Mouse (Mus musculus) adrenal gland, adult 2 months (tissue): Measurements from ENCODE around the gene Trim16. TPM values are rescaled to one million over a fixed set of nuclear protein-coding genes. Genes with fewer than 3 reads are reported as not detected.

ENCODE experiments used
- DNase-seq: peaks from one replicate; pipeline ENCODE4 v3.0.0; 2021
- polyA plus RNA-seq: library from polyadenylated mRNA; depleted of rRNA; stranded (reverse); fragments of >200 nt; gene quantifications from 2 replicates; pipeline ENCODE4 v1.2.3, GENCODE M21; 2012
- total RNA-seq, 2 experiments: library from RNA; stranded (reverse); gene quantifications; 2 replicates each; pipeline ENCODE4 v1.2.3; 2021

Gene Trim16
- total and polyA plus RNA-seq, 3 experiments, result 1.7 to 9.6 (median 5.7) TPM

DNA sequence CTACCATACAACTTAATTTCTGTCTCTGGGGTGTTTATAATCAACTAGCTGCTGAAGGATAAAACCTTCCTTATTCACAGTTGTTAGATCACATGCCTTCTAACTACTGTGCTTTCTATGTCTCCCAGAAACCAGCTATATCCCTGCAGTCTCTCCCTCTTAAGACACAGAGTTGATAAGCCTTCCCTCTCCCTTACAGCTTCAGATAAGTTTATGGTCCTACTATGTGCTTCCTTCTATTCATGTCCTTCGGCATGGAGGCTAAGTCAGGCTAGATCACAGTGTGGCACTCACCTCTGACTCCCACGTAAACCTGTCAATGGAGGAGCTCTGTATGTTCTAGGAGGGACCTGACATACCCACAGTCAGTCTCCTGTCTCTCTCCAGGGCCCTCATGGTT is 10.4 kb downstream of the Trim16 start:
- no peak for DNase-seq

DNA sequence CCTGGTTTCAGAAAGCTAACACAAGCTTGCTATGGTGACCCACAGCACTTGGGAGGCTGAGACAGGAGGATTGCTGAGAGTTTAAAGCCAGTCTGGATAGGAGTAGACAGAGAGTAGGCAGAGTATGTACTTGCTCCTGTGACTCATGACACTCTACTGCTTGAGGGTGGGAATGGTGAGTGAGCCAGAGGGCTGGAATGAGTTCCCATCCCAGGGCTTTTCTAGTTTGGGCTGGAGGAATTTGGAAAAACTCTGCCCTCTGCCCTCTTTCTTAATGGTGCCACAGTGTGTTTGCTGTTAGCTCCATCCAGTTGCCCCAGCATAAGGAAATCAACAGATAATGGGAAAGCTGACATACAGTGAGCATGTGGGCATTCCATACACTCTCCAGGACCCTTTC is 11.9 kb downstream of the Trim16 start:
- DNase-seq, result no peak

DNA sequence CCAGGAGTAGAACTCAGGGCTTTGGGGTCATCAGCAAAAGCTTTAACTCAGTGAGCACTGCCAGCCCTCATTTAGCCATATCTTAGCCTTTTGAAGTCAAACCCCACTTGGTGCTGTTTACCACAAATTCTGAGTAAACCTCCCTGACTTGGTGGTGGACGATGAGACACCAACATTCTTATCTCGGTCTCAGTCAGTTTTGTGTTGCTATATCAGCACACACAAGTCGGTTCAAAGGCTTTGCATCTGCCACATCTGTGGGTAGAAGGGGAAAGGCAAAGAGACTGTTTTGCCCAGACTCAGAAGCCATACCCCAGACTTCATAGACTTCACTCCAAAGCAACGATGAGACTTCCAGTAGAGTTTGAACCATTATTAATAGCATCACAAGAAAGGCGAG is 24.5 kb downstream of the Trim16 start:
- no peak for DNase-seq

DNA sequence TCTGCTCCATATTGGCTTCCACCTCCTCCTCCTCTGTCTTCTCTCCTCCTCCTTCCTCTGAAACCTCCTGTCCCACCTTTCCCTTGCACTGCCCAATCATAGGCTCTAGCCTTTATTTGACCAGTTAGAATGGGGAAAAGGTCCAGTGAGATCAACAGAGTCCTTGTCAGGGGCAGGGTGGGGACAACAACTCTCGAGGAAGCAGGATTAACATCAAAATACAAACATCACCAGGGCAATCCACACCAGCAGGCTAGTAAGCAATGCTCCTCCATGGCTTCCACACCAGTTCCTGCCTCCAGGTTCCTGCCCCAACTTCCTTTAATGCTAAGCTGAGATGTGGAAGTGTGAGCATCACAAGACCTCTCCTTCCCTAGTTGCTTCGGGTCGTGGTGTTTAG is 25.7 kb downstream of the Trim16 start:
- no peak for DNase-seq

DNA sequence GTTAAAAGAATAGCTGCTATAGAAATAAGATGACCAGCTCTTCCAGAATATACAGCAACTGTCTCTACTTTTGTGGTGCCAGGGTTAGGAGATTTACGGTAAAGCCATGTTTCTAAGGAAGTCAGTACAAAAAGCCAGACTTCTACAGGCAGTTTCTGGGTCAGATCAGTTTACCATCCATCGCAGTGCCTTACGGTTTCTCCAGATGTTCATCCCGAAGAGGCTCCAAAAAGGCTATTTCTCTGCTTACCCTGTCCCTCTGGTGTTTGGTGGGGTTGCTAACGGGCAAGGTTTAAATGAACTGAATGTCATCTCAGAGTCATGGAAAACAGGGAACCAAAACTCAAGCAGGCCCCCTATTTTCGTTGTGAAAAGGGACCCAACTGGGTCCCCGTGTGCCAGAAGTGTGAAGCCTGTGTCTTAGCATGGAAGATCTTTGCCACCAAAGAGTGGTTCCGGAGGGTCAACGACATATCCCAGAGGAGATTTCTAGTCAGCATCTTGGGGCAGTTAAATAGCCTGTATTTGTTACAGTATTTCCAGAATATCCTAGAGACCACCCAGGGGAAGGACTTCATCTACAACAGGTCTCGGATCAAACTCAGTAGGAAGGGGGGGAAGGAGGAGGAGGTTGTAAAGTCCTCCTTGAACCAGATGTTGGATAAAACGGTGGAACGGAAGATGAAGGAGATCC is 27.1 kb downstream of the Trim16 start, which contains the start of gene Fbxw10:
Fbxw10 (plus strand) TSS at position 109 of the 694 bp plus-strand sequence.
- no peak for DNase-seq

DNA sequence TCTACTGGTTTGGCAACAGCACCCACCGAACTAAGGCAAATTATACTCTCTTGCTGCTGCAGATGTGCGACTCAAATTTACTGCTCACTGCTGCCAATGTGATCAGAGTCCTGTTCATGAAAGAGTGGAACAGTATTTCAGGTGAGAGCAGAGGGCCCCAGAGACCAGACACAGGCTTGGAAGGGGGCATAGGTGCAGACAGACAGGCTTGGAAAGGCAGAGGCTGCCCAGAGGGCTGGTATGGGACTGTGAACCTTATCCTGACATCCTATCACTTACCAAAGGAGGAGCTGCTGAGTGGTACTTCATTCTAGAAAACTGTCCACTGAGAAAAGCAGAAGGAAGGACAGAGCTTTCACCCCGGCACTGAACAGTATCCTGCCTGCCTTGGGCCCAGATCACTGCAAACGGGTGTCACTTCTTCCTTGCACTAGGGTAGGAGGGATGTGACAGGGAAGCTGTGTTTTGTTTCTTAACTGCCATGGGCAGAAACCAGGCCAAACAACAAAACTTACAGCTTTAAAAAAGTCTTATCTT is 27.7 kb downstream of the Trim16 start:
- no peak for DNase-seq

DNA sequence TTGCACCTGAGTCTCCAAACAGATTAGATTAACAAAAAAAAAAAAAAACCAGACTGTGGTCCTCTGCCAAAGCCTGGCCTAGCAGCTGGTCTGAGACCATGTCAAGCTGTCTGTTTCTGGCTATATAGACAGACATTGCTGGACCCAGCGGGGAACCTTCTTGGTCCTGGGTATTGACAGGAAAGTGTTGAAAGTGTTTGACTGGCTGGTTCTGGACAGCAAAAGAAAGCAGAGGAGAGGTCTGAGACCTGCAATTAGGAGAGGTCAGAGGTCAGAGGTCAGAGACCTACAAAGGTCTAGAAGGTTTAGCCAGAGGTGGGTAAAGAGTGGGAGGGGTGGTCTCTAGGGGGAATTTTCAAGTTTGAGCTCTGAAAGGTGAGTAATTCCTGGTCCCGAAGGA is 28.3 kb downstream of the Trim16 start:
- DNase-seq, result no peak

DNA sequence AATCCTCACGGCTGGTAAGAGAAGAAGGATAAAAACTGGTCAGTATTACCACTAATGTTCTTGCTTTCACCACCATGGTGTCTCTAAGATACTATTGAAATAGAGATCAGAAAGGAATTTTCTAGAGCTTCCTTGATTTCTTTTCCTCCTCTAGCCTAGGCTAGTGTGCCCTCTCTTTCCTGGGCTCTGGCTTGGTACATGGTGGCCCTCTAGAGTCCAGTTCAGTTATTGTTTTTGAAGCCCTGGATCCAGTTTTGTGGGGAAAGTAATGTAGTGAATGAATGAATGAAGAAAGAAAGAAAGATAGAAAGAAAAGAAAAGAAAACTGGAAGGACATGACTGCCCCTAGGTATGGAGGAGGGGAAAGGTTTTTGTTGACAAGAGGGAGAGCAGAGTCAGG is 31.2 kb downstream of the Trim16 start:
- DNase-seq, result peak; percentile 52

DNA sequence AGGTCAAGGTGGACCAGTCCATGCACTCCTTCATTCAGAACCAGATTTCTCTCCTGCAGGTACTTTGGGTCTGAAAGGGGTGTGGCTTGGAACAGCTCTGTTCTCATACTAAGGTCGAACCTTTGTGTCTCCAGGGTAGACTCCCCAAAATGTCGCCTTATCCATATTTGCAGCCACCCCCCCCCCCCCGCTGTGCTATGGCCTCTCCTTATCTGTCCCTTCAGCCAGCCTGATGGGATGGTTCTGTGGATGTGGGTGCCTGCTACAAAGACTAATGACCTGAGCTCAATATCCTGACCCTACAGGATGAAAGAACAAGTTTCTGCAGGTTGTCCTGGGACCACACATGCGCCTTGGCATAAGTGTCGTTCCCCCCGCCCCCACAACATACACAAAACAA is 33.3 kb downstream of the Trim16 start:
- no peak for DNase-seq

DNA sequence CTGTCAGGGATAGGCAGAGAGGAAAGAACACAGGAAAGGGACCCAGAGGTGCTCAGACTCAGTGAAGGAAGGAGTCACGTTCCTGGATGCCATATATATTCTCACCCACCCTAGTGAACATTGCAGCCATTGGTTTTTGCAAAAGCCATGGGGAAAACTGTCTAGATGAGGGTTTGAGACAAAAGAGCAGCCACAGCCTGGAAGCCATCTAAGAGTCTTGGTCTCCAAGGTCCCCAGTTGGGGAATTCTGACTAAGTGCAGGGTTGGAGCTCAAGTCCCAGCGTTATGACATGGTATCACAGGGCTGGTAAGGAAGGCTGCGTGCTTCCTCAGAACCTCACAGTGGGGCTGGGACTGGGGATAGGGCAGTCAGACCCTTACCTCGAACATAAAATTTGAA is 45.5 kb downstream of the Trim16 start:
- DNase-seq, result peak; percentile 26

DNA sequence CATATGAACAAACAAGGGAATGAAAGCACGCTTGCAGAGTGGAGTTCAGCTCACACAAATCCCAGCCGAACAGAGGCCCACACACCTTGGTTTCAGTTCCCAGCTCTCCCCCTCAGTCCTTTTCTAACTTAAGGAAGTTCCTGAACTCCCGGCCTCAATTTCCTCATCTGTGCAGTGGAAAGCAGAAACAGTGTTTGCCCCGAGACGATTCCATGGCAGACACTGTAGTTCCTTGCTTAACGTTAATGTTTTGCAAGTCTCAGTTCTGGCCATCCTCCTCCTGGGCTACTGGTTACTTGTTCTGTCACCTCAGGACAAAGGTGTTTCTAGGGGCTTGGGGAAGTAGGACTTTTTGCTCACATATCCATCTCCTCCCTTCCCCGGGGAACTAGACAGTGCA is 46.7 kb downstream of the Trim16 start:
- DNase-seq, result no peak

DNA sequence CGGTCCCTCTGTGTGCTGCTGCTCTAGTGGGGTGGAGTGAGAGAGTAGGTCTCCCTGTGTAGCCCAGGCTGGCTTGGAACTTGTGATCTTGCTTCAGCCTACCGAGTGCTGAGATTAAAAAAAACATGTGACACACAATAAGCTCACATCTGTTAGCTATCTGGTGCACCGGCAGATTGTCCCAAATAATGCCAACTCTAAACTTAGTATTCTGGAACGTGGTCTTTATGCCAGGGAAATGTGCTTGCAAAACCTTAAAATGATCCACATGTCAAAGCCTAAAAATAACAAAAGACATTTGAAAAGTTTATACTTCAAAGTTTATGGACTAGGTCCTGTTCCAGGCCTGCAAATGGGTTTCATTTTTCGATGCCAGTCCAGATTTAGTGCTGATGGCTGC is 49.2 kb downstream of the Trim16 start:
- no peak for DNase-seq

DNA sequence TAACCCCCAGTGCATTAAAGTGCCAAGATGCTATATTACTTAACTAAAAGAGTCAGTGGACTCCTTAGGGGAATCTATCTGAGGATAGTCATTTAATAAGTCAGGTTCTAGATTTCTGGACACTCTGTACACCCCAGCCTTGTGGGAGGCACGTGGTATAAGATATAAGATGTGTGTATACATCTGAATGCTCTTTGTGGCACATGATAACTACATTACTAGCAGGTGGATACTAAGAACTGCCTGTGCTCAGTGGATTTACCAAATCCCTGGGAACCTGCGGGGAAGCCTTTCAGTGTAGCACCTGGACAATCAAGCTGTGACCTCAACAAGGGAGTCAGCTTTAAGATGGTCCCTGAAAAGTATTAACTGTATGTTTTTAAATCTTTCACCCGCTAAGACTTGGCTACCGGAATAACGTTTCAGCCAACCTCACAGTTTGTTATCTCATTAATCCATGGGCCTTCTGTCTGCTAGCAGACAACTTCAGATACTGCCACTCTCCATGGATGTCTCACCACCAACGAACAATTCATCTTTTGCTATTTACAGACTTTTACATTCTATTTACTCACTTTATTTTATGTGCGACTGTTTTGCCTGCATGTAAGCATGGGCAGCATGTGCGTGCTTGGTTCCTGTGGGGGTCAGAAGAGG is 49.8 kb downstream of the Trim16 start:
- no peak for DNase-seq

DNA sequence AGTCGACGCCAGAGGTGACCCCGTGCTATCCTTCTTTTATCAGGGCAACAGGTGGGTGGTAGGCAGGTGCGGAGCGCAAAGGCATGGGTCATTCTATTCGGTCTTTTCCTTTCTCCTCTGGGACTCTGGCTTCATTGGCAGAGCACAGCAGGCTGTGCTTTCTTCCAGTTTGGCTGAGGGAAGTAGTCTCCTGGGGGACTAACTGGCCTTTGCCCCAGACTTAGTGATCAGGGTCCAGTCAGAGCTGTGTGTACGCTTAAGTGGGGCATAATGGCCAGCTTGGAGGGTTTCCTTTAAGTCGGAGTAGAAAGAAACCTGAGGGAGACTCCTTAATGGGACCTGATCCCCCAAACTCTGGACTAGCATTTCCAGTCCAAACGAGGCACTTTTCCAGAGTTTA is 53.4 kb downstream of the Trim16 start:
- DNase-seq, result peak; percentile 28

DNA sequence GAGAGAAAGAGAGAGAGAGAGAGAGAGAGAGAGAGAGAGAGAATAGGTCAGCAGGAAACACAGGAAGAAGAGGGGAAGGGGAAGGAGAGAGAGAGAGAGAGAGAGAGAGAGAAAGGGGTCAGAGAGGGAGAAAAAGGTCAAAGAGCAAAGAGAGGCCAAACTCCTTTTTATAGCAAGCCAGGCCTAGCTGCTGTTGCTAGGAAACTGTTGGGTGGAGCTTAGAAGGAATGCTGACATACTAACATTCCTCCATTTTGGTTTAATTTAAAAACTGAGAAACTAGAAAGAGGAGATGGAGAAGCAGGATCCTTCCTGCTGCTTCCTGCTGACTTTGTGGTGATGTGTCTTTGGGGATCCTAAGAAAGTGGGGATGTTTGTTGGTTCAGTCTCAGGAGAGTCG is 55.7 kb downstream of the Trim16 start:
- no peak for DNase-seq

DNA sequence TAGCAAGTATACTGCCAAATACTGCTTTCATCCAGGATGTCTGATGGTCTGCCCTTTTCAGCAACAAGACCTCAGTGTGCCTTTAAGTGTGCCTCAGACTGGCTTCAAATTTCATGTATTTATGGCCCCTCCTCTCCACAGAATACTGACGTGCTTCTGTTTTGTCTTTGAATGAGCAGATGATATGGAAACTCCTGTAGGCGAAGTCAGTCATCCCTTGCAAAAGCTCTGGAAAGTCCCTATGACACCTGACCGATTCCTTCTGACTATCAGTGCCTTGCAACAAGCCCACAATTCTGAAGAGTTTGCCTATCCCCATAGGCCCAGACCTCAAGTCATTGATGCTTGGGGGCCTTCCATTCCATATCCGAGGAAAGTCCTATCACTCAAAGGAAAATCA is 56.4 kb downstream of the Trim16 start:
- no peak for DNase-seq

DNA sequence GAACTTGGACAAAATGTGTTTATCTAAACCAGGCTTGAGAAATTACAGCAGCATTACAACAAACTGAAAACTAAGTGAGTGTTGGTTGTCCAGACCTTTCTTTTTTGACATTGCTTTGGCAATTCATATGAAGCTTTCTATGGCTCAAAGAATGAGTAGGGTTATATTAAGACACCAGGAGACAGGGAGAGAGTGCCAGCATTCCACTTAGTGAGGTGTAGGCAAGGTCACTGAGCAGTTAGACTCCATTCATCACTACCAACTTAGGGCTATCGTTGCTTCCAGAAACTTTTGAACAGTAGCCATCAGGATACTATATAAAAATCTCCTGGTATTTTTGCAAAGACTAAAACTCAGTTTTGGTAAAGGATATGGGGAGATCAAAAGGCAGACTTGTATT is 57.4 kb downstream of the Trim16 start:
- no peak for DNase-seq

DNA sequence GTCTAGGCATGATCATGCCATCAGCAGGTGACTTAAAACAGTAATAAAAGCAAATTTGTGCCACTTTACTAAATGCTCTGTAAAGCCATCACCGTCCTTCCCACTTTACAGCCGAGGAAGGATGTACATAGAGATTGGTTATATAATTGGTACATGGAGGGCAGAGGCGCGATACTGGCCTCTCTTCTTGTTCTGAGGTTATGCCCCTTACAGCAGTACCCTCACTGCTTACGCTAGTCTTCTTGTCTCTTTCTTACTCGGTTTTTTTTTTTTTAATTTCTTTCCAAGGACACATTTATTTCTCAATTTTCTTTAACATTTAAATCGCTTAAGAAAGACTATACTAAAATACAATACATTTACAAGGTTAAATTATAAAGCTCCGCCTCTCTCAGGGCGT is 58.7 kb downstream of the Trim16 start:
- DNase-seq, result no peak

DNA sequence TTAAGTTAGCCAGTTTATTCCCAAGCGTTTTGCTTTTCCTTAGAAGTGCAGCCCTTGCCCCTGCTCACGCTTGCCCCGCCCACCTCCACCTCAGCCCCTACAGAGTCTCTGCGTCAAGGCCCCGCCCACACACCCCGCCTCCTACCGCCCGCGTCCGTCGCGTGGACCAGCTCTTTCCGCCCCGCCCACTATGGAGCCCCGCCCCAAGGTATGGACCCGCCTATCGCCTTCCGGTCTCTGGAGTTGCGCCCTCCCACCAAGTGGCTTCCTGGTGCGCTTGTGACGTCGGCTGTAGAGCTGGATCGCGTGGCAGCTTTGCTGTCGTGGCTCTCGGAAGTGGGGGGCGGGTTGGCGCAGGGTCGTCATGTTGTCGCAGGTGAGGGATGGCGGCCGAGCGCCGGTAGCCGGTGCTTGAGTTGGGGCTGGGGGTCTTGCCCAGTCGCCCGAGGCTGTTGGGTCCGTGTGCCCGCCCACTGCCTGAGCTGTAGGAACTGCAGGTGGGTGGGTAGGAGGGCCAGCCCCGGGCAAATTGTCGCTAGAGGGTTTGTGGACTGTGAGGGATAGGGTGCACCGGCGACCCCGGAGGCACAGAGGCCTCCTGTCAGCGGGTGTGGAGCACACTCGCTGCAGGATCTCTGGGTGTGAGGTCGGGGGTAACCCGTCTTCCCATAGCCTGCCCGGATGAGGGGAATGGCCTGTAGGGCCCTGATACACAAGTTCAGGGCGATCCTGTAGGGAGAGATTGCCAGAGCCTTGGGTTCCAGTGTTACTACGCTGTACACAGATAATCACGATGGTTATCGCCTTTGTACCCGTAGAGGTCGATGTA is 59.4 kb downstream of the Trim16 start, which contains the start of gene Tvp23b:
Tvp23b (plus strand) TSS at position 236 of the 829 bp plus-strand sequence.
- peak; percentile 99 for DNase-seq

DNA sequence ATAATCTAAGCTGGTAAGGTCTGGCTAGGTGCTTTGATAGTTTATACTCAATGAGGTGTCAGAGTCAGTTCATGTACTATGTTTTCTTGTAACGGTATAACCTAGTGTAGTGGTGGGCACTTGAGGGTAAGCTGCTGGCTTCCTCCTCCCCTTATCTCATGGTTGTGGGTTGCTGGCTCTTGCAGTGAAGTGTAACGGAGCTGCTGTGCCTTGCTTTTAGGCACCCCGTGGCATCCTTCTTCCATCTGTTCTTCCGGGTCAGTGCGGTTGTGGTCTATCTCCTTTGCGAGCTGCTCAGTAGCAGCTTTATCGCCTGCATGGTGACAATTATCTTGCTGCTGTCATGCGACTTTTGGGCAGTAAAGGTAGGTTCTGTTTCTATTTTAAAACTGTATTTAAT is 63.4 kb downstream of the Trim16 start:
- no peak for DNase-seq

DNA sequence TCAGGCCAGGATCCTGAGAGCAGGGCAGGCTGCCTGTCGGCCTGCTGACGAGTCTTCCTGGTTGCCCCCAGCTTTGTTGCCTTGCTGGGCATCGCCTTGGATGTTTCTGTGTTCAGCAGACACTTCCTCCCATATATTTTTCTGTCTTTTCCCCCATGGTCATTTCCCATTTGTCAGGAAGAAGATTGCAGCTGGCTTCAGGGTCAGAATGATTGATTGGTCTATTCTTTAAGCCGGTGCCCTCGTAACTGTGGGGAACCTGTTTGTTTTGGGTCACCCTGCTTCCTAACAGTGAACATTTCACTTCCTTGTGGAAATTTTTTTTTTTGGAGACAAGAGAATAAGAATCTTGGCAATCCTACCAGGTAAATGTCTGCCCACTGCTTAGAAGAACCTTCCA is 65.3 kb downstream of the Trim16 start:
- DNase-seq, result peak; percentile 9

DNA sequence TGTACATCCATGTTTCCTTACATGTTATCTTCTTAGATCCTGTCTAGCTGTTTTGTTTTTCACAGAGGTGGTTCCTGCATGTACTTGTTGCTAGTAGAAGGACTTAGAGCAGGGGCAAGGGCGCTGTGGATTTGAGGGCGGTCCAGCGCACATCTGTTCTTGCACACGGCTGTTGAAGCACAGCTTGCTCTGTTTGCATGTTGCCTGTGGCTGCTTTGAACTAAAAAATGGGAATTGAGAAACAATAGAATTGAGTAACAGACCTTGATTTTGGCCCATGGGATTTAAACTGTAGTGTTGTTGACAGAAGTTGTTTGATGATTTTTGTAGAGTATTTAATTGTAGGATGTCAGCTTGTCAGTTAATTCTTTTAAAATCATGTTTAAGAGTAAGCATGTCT is 70.8 kb downstream of the Trim16 start:
- no peak for DNase-seq

DNA sequence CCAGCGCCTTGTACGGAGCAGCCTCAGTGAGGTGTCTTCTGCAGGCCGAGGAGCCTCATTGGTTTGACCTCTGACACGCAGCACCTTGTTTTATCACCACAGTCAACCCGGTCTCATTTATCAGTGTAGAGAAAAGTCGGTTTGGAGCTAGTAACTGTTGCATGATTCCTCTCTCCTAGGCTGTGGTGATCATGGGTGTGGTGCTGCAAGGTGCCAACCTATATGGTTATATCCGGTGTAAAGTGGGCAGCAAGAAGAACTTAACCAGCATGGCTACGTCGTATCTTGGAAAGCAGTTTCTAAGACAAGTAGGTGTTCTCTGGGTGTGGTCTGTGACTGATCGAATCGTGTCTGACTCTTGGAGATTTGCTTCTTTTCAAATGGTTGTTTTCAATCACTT is 71.7 kb downstream of the Trim16 start:
- DNase-seq, result no peak
